Mouse (Mus musculus): ENCODE measurements around the gene Lbh.

Gene Lbh

DNA sequence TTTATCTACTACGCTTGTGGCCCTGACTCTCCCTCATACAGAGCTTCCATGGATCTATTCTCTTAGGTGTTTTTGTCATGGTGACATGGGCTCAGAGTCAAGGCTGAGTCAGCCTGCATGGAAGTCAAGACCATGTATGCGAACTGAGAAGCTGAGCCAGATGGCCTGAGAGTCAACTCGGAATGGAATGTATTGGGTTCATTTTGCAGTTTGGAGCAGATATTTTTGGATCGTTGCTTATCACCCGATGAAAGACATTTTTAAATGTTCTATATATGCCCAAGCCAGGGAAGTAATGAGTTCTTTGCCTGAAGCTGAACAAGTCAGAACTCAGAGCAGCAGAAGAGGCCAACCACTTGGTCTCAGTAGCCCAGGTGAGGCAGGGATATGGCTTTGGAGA is 54.9 kb downstream of the Lbh start:
- no peak for DNase-seq (ENCODE audit: low spot score)

DNA sequence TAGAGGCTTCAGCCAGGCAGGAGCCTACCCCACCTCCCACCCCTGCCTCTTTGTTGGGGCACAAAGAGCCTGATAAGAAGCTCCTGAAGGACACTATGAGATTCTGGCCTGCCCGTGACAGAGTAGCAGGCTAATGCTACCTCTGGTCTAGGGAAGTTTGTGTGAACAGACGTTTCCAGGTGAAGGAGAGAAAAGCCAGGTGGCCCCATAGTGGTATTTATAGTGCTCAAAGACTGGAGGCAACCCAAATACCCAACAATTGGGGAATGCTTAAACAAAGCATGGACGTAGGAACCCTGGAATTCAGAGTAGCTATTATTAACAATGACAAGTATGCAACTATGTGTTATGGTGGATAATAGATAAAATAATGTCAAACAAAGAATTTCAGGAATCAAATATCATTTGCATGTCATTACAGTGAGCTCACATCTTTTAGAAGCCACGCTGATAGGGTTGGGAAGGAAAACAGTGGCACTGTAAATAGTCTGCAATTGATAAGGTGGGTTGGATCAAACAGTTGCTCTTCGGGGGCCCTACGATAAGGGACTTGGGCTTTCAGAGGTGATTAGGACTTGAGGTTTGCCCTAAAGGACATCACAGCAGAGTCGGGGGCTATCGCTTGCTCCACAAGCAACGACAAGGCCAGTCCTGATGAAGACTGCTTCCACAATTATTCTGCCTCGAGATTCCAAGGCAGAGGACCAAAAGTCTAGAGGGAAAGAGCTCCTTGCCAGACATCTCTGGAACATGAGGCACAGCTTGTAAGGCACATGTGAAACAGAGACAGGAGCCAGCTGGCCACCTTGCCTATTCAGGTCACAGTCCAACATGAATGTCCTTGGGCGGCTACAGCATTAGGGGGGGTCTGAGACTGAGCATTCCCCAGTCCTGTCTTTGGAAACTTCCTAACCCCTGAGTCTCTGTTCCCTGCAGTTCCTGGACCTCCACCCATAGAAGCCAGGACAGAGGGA is 58.4 kb downstream of the Lbh start:
- peak; percentile 53 for DNase-seq (ENCODE audit: low spot score)

DNA sequence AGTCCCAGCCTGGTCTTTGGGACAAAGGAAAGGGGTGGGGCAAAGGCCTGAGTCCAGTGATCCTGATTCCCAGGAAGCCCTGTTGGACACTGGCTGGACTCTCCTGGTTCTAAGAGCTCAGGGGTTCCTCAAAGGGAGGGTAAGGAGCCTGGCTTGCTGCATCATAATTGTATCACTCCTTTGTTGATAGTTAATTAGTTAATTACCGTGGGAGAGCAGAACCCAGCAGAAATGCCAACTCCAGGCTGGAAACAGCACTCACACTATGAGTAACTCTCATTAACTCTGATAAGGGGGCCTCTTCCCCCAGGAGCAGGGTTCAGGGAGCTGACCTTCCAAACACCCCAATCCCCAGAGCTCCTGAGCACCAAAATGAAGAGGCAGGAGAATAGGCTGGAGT is 59.5 kb downstream of the Lbh start:
- DNase-seq (ENCODE audit: low spot score), result no peak

DNA sequence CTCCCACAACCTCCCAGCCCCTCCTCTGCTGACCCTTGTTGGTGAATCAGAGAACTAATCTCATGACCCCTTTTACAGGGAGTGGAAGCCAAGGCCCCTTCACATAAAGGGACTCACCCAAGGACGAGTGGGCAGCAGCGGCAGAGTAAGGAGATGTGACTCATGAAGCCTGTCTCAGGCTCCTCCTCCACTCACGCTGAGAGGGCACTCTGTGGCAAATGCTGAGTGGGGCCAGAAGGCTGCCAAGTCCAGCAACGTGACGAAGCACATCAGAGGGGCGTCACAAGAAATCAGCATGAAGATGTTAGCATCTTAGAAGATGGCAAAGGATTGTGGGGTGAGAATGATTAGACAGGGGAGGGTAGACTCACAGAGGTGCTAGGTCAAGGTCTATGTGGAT is 64.1 kb downstream of the Lbh start:
- DNase-seq (ENCODE audit: low spot score), result peak; percentile 41

DNA sequence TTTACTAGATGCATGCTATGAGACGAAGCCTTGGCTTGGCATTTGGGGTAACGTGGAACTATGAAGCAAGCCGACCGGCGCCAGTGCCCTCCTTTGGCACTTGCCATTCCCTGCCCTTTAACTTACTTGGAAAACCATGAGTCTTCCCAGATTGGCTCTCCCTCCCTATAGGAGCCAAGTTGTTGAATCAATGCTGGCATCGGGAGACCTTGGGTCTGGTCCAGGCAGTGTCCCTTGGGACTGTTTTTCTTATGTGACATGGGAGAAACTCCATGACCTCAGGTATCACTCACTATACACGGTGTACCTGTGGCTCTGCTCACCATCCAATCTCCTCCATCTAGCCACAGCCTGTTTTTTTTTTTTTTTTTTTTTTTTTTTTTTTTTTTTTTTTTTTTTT is 65.4 kb downstream of the Lbh start:
- DNase-seq (ENCODE audit: low spot score), result no peak

DNA sequence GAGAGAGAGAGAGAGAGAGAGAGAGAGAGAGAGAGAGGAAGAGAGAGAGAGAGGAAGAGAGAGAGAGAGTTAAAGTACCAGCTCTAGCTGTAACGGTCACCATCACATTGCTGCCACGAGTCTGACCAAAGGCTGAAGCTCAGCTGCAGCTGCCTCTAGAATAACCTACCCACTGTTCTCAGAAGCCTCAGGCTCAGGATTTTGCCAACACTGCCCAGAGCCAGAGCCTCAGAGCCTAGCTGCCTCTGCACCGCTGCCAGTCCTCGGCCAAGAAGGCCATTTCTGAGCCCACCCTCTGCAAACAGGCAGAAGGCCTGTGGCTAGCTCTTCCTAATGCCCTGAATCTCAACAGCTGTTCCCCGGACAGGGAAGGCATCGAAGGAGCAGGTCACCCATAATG is 70.9 kb downstream of the Lbh start:
- DNase-seq (ENCODE audit: low spot score), result no peak
